Mouse (Mus musculus) liver (tissue): ENCODE data around the gene Dlk1.
"Not testable (repeated sequence)": the region's sequence is repeated elsewhere in the genome, so short reads cannot be mapped to it uniquely, and the experiment has no call there.

Source experiments
- DNase-seq: peaks from one replicate; pipeline ENCODE4 v3.0.0-alpha.2; 2020; ENCODE audit warnings: mixed read lengths

Dlk1 gene

DNA sequence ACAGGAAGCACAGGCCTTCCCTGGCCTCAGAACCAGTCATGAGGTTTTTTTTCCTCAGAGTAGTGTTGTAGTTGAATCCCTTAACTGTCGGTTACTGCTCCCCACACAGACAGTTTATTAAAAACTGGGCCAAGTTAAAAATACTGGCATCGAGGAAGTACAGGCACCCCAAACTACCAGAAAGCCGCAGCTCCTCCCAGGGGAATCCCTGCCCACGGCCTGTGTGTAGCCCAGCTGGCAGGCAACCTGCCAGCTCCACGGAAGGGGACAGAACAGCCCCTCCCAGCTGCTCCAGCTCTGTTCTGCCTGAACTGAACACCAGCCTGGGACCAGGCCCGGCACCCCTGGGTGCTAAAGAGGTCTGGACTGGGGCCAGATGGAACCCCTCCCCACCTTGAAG is 11.3 kb upstream of the Dlk1 start:
- no peak for DNase-seq

DNA sequence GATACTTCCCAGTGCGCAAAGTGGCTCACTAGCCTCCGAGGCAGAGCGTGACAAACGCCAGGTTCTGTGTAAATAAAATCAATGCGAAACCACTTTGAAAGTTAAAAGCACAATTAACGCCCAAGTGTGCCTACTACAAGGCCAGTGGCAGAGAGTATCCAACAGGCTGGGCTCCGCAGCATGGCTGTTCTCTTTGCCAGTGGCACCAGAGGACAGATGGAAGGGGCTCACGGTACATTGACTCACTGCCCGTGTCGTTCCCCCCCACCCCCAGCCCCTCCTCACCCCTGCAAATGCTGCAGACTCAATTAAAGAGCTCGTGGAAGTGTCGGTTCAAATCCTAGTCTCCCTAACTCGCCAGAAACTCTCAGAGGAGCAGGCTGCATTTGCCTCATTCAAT is 10.5 kb upstream of the Dlk1 start:
- DNase-seq, result no peak

DNA sequence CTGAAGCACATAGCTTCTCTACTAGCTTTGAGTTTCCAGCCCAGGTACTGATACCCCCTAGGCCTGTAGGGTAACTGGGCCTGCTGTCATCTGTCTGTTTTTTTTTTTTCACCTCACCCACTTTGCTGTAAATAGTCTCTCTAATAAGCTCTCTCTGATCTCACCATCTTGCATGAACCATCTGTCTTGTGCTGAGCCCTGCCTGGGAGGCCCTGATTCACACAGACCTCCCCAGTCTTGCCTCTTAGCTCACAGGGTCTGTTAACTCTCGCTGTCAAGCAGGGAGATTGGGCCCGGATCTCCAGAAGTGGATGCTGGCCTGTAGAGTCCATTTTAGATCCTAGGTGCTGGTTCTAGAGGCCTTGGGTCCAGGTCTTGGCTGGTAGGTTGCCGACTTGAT is 9.3 kb upstream of the Dlk1 start:
- no peak for DNase-seq

DNA sequence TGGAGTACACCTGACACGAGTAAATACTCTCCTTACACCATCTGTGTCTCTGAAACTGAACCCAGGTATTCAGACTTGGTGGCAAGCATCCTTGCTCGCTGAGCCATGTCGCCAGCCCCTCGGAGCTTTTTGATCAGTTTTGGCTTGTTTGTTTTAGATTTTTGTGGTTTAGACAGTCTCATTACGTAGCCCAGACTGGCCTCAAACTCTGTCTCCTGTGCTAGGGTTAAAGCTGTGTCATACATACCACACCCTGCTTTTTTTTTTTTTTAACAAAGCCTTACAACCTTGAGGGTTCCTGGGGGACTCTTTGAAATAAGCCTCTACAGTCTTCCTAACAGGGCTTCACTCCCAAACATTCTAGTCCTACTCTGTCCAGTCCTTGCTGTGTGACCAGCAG is 7.6 kb upstream of the Dlk1 start:
- no peak for DNase-seq

DNA sequence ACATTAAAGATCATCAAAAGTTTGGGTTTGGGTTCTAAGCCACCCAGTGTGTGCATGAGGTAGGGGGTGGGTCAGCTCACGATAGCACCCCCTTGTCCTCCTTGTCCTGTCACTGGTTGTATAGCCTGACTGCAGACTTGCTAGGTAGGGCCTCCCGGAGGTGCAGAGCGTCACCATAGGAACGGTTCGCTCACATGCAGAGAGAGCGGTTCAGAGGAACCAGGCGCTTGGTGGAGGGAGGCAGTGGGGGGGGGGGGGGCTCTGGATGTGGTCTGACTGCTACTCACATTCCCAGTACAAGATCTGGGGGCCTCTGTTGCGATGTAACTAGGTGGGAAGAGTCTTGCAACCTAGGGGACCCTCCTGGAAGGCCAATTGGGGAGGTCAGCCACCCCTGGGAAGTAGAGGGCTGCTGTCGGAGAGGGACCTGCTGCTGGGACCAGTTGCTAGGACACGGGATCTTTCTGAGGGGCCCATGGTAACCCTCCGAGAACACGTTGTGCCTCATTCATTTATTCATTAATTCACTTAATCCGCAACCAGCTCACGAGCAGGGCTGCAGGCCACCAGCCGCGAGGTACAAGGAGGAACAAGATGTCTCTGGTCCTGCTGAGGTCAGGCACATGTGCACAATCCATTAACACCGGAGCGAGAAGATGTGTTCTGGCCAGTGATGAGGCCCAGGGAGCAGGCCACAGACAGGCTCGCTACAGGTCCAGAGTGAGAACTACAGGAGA is 7.0 kb upstream of the Dlk1 start:
- no peak for DNase-seq

DNA sequence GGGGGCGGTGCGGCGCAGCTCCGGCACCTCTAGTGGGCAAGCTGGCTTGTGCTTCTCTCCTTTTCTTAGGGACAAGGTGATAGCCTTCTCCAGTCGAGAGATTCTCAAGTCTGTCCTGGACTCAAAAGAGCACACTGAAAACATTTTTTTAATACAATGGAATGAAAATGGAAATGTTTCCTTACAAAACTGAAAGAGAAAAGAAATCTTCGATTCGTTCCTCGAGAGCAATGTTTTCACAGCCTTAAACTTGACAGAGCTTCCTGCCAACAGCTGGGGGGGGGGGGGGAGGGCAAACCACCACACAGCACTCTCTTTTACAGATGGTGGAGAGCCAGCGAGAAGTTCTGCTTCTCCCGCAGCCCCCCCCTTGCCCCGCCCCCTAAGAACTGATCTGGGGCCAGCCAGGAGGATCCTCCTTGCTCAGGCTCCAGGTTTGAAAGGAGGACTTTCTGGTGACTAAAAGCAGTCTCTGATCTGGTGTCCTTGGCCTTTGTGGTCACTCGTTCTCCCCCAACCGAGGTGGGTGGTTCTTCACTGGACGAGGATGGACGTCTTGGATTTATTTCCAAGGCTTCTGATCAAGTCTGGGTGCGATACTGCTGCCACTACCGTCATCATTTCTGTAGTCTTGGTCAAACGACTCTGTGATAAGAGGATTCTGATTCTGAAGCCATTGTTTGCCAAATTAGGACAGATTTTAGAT is 6.2 kb upstream of the Dlk1 start:
- DNase-seq, result no peak

DNA sequence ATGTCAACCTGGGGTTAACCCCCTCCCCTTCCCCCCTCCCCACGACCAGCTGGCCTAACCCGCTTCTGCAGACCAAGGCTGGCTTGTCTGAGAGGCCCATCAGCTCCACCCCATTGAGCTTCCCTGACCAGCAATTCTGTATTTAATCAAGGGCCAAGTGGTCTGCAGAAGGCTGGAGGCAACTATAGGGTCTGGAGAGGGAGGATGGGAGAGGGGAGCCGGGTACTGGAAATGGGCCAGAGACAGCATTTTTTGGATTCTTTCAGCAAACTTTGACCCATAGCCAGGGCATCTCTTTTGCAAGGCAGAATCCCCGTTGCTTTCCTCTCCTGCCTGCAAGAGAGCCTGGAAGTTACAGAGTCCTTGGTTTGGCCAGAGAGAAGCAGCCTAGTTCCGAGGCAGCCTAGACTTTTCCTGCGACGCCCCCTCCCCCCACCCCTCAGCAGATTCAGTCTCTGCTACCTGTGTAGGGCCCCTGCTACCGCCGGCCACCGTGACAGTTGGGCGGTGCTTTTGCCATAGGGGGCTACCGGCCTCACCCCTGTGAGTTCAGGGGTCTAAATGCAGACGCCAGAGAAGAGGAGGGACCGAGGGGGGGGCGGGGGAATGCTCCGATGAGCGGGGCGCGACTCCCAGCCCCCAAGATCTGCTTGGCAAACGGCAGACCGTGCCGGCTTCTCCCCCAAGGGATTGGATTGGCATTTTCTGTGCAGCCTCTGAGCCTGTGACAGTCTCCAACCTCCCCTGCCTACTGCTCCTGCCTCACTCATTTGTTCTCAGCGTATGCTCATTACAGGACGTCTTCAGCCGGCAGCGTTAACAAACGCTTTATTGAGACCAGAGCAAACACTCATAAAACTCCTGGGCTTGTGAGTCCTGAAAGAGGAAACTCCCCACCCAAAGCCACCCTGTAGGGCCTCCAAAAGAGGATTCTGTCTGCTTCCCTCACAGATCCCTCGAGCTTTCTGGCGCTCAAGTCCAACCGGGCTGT is 2.9 kb upstream of the Dlk1 start:
- DNase-seq, result no peak

DNA sequence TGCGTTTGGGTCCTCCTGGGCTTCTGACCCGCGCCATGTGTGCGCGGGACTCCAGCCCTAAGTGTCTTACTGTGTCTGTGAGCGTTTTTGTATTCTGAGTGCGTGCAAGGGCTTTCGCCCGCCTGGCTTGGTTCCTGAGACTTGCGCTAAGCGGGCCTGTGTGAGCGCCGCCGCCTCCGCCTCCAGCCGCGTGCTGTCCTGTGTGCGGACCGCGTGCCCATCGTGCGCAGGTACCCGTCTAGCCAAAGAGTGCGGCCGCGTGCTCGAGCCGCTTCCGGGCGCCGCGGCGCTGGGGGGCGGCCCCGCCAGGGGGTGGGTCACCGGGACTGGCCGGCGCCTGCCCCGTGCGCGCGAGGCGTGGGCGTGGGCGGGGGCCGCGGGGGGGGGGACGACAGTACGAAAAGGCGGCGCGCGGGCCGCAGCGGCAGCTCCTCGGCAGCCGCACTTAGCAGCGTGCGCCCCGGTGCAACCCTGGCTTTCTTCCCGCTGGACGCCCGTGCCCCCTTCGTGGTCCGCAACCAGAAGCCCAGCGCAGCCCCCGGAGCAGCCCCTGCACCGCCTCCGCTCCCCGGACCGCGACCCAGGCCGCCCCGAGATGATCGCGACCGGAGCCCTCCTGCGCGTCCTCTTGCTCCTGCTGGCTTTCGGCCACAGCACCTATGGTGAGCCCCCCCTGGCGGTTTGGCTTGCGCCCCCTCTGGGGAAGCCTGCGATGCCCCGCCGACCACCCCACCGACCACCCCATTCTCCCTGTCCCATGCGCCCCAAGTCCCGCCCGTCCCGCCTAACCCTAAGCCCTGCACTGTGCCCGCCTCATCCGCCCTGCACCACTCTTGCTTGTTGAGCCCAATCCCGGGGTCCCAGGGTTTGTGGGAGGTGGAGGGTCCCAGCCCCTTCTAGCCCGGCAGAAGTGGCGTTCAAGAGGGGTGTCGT is 708 bp downstream of the Dlk1 start:
- peak; percentile 63 for DNase-seq

DNA sequence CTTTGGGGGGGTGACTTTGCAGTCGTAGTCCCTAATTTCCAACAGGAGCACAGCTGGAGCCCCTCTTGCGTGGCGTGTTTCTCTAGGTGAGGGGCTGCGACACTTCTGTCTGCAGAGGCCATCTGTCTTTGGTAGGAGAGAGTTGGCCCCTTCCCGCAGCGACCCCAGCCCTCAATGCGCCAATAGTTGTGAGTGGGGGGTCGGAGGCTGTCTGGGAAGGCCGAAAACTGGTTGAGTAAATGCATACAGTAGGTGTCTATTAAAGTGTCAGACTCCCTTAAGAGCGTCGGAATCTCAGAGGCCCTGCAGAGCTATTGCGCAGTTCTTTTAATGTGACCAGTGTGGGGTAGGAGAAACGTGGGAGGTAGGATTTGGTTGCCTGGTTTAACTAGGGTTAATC is 1.5 kb downstream of the Dlk1 start:
- no peak for DNase-seq

DNA sequence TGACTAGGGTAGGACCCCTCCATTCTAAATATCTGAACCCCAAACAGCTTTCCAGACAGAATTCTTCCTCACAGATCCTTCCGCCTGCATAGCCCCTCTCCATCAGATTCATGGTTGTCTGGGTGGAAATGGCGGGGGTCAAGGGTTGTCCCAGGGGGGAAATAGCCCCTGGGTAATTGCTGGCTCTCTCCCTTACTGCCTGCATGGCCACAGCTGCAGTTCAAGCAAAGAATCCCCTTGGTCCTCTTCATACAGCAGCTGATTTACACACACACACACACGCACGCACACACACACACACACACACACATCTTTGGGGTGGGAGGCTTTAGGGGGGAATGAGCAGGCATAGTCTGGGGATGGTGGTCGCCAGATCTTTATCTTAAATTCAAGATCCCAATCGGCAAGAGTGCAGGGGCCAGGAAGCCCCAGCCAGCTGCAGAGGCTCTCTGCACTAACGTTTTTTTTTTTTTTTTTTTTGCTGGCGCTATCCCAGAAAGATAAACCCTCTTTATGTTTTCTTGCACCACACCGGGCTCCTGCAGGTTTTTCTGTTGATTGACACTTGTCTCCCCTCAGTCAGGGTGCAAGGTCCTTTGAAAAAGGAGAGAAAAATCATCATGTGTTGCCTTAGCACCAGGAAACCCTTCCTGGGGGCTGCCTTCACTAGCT is 4.0 kb downstream of the Dlk1 start:
- DNase-seq, result no peak

DNA sequence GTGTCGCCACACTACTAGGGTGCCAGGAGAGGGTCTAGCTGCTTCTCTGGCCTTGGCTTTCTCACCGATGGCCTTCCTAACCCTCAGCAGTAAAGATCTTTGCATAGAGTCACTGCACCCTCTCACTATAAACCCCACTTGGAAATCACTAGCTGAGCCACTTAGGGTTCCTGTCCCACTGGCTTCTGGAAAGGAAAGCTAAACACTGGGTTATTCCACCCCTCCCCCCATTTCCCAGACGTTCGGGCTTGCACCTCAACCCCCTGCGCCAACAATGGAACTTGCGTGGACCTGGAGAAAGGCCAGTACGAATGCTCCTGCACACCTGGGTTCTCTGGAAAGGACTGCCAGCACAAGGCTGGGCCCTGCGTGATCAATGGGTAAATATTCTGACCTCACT is 5.2 kb downstream of the Dlk1 start:
- peak; percentile 14 for DNase-seq

DNA sequence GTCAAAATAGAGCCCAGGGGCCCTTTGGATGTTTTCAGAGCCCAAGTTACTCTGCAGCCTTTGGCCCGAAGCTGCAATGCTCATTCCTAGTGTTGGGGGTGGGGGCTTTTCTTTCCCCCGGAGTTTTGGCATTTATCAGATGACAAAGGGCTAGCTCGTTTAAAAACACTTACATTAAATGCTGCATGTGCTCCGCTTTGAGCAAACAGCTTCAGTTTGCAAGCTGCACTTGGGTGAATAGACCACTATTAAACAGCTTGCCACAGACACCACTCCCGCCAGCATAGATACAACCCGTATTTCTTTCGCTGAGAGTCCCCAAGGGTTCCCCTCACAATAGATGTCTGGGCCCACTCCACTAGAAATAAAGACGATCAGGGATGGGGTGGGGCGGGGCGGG is 6.3 kb downstream of the Dlk1 start:
- DNase-seq, result peak; percentile 2

DNA sequence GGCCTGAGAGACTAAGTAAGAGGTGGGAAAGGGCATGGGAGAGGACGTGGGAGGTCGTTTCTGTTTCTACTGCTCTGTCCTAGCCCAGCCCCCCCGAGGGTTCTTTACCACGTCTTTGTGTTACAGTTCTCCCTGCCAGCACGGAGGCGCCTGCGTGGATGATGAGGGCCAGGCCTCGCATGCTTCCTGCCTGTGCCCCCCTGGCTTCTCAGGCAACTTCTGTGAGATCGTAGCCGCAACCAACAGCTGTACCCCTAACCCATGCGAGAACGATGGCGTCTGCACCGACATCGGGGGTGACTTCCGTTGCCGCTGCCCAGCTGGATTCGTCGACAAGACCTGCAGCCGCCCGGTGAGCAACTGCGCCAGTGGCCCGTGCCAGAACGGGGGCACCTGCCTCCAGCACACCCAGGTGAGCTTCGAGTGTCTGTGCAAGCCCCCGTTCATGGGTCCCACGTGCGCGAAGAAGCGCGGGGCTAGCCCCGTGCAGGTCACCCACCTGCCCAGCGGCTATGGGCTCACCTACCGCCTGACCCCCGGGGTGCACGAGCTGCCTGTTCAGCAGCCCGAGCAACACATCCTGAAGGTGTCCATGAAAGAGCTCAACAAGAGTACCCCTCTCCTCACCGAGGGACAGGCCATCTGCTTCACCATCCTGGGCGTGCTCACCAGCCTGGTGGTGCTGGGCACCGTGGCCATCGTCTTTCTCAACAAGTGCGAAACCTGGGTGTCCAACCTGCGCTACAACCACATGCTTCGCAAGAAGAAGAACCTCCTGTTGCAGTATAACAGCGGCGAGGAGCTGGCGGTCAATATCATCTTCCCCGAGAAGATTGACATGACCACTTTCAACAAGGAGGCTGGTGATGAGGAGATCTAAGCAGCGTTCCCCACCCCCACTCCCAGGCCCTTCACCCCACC is 7.1 kb downstream of the Dlk1 start:
- no peak for DNase-seq

DNA sequence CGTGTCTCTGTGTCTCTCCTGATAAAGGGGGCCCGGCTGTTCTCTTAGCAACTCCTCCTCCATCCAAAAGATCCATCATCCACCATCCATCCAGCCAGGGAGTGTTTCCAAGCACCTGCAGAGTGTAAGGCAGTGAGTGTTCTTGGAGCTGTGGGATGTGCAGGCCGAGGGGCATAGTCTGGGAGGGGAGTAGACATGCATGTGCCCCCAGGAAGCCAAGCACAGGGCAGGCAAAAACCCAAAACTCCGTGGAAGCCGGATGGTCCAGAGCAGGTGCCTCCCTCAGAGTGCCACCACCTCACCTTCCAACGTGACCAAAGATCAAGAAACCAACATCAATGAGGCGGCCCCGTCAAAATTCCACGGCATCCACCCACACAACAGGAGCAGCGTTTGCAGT is 10.0 kb downstream of the Dlk1 start:
- DNase-seq, result no peak

DNA sequence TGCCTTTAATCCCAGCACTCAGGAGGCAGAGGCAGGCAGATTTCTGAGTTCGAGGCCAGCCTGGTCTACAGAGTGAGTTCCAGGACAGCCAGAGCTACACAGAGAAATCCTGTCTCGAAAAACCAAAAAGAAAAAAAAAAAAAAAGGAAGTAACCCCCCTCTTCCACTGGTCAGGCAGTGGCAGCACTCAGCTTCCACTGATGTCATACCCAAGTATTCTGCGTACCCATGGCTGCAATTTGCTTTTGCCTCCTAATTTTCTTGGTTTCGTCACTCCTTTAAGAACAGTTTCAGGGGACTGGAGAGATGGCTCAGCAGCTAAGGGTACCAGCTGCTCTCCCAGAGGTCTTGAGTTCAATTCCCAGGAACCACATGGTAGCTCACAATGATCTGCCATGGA is 14.8 kb downstream of the Dlk1 start:
- not testable (repeated sequence) for DNase-seq

DNA sequence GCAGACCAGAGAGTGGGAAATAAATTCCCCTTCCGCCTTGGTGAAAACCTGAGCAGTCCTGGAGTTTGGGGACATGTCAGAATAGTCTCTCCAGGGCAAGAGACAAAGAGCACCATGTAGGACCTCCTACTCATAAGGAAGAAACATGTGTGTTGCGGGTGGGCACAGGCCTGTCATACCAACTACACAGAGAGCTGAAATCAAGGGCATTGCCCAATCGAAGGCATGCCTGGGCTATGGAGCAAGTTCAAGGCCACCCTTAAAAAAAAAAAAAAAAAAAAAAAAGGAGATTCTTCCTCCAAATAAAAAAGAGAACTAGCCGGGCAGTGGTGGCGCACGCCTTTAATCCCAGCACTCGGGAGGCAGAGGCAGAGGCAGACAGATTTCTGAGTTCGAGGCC is 17.2 kb downstream of the Dlk1 start:
- no peak for DNase-seq

DNA sequence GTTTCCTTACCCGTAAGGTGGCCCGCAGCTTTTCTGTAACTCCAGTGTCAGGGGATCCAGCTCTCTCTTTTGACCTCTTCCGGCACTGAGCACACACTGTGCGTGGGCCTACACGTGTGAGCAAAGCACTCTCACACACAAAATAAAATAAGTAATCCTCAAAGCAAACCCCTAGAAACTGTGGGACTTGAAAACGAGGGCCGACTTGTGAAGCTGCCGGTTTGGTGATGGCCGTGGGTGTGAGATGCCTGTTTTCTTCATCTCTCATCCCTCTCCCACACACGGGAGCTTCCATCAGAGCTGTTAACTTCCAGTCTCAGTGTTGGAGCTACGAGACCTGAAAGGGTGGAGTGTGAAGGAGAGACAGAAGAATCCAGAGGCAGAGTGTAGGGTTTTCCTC is 20.0 kb downstream of the Dlk1 start:
- DNase-seq, result no peak

DNA sequence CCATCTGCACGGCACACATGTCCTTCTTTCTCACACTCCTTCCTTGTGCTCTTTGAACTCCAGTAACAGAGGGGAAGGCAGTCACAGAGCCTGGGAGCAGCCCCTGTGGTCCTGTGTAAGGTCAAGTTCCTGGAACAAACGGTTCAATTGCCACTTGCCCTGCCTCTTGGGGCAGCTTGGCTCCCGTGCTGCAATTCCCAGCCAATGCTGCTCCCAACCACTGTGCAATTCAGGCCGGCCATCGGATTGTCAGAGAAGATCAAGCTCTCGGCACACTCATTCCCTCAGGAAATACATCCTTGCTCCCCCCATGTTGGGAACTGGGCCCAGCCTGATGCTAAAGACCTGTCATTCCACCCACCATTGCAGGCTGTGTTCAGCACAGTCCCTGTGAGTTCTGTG is 21.0 kb downstream of the Dlk1 start:
- DNase-seq, result no peak

DNA sequence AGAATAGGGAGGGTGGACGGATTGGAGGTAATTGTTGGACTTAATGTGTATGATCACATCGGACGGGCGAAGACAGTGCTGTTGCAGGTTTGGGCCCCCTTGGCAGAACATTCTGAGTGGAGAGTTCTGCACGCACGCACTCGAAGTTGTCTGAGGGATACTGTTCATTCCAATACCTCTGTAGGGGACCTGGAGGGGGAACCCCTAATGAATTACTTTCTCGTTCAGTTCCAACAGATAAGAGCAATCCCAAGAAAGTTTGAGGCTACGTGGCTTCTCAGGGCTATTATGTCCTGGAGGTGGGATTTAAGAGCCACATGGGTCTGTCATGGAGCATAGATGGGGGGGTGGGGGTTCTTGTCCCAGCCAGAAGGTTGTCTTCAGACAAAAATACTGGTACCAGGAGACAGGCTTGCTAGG is 21.6 kb downstream of the Dlk1 start:
- DNase-seq, result no peak

DNA sequence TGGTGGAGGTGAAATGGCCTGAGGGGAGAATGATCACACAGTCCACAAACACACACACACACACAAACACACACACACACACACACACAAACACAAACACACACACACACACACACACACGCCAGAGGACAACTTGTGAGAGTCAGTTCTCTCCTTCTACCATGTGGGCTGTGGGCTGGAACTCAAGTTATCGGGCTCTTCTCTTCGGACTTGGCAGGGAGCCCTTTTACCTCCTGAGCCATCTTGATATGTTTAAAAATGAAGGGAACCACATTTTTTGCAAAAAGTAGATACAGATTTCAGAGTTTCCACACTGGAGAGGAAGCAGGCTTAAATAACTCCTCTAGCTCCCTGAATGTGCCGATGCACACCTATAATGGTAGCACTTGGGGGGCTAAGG is 22.9 kb downstream of the Dlk1 start:
- DNase-seq, result no peak

DNA sequence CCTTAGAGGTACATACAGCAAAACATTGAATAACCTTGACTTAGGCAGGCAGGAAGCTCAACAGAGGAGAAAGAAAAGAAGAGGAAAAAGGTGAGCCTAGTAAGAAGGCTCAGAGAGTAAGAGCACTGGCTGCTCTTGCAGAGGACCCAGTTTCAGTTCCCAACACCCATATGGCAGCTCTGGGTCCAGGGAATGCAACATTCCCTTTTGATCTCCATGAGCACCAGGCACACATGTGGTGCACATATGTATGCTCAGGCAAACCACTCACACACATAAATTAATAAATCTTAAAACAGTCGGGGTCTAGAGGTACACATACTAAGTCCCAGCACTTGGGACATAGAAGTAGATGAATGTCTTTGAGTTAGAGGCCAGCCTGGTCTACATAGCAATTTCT is 33.9 kb downstream of the Dlk1 start:
- not testable (repeated sequence) for DNase-seq
